Mouse (Mus musculus) liver, adult 2 months (tissue): ENCODE results near the gene Slc25a30. TPM values are rescaled to one million over a fixed set of nuclear protein-coding genes. Genes with fewer than 3 reads are reported as not detected.

Experiments used
- DNase-seq: peaks from one replicate; pipeline ENCODE4 v3.0.0-alpha.2; 2011; ENCODE audit warnings: low read depth, low spot score; ENCODE audit errors: extremely low read depth
- H3K27ac ChIP-seq: fragments of 200-500 bp; replicated peaks from 2 replicates; pipeline ENCODE4 v1.5.1; 2012; ENCODE audit warnings: low read depth, mild to moderate bottlenecking, control low read depth, inconsistent platforms, low read length; ENCODE audit not compliant: insufficient read depth
- H3K27me3 ChIP-seq: fragments of 200-500 bp; 2 replicates; pipeline ENCODE4 v1.6.1; 2012; ENCODE audit warnings: mild to moderate bottlenecking, moderate library complexity, low read length, inconsistent platforms; ENCODE audit not compliant: control insufficient read depth, insufficient read depth
- H3K36me3 ChIP-seq: fragments of 200-500 bp; 2 replicates; pipeline ENCODE4 v1.6.1; 2012; ENCODE audit warnings: low read length, inconsistent platforms; ENCODE audit not compliant: control insufficient read depth, insufficient read depth
- H3K4me1 ChIP-seq: fragments of 200-500 bp; 2 replicates; pipeline ENCODE4 v1.6.1; 2011; ENCODE audit warnings: low read length; ENCODE audit not compliant: control insufficient read depth, insufficient read depth
- H3K4me3 ChIP-seq: fragments of 200-500 bp; 2 replicates; pipeline ENCODE4 v1.5.1; 2011; ENCODE audit warnings: low read depth, mild to moderate bottlenecking, control low read depth, low read length, moderate library complexity; ENCODE audit not compliant: insufficient read depth
- H3K79me2 ChIP-seq: fragments of 200-500 bp; 2 replicates; pipeline ENCODE4 v1.6.1; 2012; ENCODE audit warnings: inconsistent platforms, mild to moderate bottlenecking, low read length, moderate library complexity; ENCODE audit not compliant: control insufficient read depth, insufficient read depth
- H3K9ac ChIP-seq: fragments of 200-500 bp; 2 replicates; pipeline ENCODE4 v1.6.1; 2012; ENCODE audit warnings: low read depth, mild to moderate bottlenecking, control low read depth, inconsistent platforms, low read length
- CTCF ChIP-seq: fragments of 200-500 bp; IDR thresholded peaks from 2 replicates; pipeline ENCODE4 v1.5.1; 2011; ENCODE audit warnings: low read depth, low read length, control low read depth
- POLR2A ChIP-seq: fragments of 200-500 bp; IDR thresholded peaks from 2 replicates; pipeline ENCODE4 v1.6.1; 2011; ENCODE audit warnings: low read length, control low read depth; ENCODE audit not compliant: insufficient read depth; ENCODE audit errors: extremely low read depth
- WGBS: fragments of 180-500 bp; shearing (Covaris S2); methylation state at CpG from one replicate; pipeline ENCODE4 v1.1.7; 2018; 5-methylcytosine and 5-hydroxymethylcytosine counted together
- polyA plus RNA-seq: library from polyadenylated mRNA; depleted of rRNA; stranded (reverse); fragments of >200 nt; gene quantifications from 2 replicates; pipeline ENCODE4 v1.2.3, GENCODE M21; 2012; rRNA removed
- total RNA-seq: library from RNA; depleted of rRNA; stranded (reverse); fragments of >200 nt; gene quantifications from 2 replicates; pipeline ENCODE4 v1.2.3, GENCODE M21; 2014; rRNA removed

Gene Slc25a30
- 10.5 and 14.8 TPM in 2 replicates for total RNA-seq
- 7.3 and 17.4 TPM in 2 replicates for polyA plus RNA-seq

DNA sequence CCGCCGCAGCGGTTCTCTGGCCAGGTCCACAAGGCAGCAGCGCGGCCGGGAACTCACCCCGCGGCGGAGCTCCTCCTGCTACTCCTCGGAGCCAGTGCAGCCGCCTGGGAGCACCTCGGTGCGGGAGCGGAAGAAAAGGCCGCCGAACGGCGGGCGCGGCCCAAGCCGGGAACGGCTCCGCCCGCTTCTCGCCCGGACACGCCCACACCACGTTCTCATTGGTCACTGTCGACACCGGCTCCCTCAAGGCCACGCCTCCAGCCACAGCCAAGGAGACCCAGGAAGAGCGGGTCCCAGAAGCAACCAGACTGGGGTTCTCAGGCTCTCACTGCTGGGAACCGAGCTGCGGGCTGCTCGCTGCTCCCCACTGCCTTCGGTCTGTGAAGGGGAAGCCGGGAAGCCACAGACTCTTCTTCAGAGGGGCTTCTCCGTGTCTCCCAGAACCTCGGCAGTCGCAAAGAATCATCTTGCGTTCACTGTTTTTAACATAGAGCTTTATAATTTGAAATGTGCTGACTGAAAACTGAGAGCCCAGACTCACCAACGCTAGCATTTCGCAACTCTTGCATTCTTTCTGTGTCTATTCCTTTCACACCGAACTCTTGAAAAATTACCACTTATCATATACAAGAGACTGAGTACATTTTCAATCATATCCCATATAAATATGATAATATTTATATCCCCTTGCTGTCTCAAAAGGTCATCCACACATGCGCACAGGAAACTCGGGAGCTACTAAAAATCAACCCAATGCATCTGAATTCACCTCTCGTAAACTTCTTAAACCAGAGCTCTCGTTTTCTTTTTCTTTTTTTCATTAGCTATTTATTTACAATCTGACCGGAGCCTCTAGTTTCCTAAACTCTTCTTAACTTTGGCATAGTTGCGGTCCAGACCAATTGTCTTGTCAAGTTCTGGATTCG is at the start of gene Slc25a30:
Gene Slc25a30, minus strand, starts transcription at position 170 of the 926 bp plus-strand sequence.
- no peak for TF ChIP-seq CTCF
- TF ChIP-seq POLR2A: peak; percentile 90
- peak within 1 kb of the TSS; percentile 96 for H3K27ac ChIP-seq
- H3K36me3 ChIP-seq: peaks cover 8% of the 10 kb centered on the region; the same call in 1 of the 2 replicates
- H3K27me3 ChIP-seq: no peaks in the 10 kb centered on the region
- H3K4me3 ChIP-seq: peak within 1 kb of the TSS; percentile 87
- 4% methylated on average over 50 of the region's 51 CpGs for WGBS
- peaks cover 11% of the 10 kb centered on the region for H3K4me1 ChIP-seq
- H3K9ac ChIP-seq: peak within 1 kb of the TSS; percentile 85
- DNase-seq: peak; percentile 89
- H3K79me2 ChIP-seq: peaks cover 6% of the 10 kb centered on the region; the same call in 1 of the 2 replicates

DNA sequence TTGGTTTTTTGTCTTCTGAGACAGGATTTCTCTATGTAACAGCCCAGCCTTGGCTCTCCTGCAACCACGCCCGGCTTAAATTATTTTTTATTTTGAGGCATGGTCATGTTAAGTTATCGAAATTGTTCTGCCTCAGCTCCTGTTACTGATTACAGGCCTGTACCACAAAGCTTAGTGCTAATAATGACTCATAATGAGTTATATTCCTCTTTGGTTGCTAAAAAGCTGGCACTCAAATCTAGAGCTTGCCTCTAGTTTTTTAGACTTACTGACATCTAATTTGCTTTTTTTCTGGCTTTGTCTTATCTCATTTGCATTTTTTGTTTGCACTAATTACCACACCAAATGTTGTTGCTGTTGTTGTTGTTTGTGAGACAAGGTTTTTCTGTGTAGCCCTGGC is 49.7 kb upstream of the Slc25a30 start:
- H3K9ac ChIP-seq: no peak overlapping the region
- no peaks in the 10 kb centered on the region for H3K79me2 ChIP-seq
- TF ChIP-seq POLR2A (no peak), CTCF (no peak)
- H3K27ac ChIP-seq: no peak overlapping the region
- H3K4me3 ChIP-seq: no peak overlapping the region
- no peaks in the 10 kb centered on the region for H3K27me3 ChIP-seq
- WGBS: 88% methylated on average over 3 of the region's 3 CpGs
- no peaks in the 10 kb centered on the region for H3K36me3 ChIP-seq
- H3K4me1 ChIP-seq: peaks cover 14% of the 10 kb centered on the region
- DNase-seq: no peak

DNA sequence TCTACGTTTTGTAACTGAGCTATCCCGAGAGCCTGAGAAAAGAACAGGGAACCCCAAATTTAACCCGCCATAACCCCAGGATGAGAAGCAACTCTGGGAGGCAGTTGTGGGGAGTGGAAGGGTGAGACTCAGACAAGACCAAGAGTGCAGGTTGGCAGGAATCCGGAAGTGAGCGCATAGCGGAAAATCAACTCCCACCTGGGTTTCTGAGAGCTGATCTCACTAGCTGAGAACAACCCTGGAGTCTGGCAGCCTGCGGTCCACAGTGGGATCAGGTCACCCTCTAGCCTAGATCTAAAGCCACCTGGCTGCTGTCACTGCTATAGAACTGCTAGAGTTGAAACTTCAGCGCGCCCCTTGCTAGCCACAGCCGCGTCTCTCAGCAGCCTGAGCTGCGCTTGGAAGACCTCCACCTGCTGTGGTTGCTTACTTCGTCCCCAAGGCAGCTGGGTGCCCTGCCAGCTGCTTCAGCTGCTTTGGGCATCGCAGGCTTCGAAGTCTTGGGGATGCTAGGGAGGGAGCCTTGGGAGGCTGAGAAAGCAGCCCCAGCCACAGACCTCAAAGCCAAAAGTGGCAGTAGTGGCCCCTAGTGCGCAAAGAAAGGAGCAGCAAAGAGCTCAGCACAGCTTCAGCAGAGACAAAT is 48.0 kb upstream of the Slc25a30 start:
- Histone ChIP-seq H3K36me3 (no peaks in the 10 kb centered on the region), H3K27me3 (no peaks in the 10 kb centered on the region), H3K4me1 (peaks cover 14% of the 10 kb centered on the region), H3K4me3 (peak overlapping the region; percentile 54), H3K27ac (peak overlapping the region; percentile 93), H3K79me2 (no peaks in the 10 kb centered on the region), H3K9ac (peak overlapping the region; percentile 77)
- peak; percentile 42 for TF ChIP-seq CTCF
- TF ChIP-seq POLR2A: no peak
- no peak for DNase-seq
- under 1% methylated on average over 16 of the region's 16 CpGs for WGBS

DNA sequence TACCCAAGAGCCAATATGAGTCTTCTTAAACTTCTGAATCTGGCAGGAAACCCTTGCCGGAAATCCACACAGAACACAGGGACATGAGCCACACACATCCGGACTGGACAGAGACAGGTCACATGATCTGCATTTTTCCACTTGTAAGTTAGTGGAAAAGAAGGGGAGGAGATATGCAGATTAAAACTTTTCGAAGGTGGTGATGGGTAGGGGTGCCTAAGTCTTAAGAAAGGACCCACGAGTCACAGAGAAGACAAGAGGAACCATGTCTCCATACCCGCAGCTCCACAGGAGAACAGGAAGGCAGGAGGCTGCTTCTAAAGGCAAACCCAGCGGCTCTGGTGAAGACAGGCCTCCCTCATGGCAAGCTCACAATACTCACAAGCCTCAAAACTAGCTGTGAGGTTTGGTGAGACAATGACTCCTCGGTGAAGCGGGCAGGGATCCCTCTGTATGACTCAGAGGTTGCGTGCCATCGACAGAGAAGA is 47.5 kb upstream of the Slc25a30 start:
- no peaks in the 10 kb centered on the region for H3K36me3 ChIP-seq
- 1% methylated on average over 10 of the region's 10 CpGs for WGBS
- peak overlapping the region; percentile 93 for H3K27ac ChIP-seq
- peak; percentile 61; the same call in 1 of the 2 replicates for TF ChIP-seq POLR2A
- no peak for TF ChIP-seq CTCF
- peak; percentile 98 for DNase-seq
- peak overlapping the region; percentile 77 for H3K9ac ChIP-seq
- H3K79me2 ChIP-seq: no peaks in the 10 kb centered on the region
- peak overlapping the region; percentile 54 for H3K4me3 ChIP-seq
- peaks cover 14% of the 10 kb centered on the region for H3K4me1 ChIP-seq
- H3K27me3 ChIP-seq: no peaks in the 10 kb centered on the region

DNA sequence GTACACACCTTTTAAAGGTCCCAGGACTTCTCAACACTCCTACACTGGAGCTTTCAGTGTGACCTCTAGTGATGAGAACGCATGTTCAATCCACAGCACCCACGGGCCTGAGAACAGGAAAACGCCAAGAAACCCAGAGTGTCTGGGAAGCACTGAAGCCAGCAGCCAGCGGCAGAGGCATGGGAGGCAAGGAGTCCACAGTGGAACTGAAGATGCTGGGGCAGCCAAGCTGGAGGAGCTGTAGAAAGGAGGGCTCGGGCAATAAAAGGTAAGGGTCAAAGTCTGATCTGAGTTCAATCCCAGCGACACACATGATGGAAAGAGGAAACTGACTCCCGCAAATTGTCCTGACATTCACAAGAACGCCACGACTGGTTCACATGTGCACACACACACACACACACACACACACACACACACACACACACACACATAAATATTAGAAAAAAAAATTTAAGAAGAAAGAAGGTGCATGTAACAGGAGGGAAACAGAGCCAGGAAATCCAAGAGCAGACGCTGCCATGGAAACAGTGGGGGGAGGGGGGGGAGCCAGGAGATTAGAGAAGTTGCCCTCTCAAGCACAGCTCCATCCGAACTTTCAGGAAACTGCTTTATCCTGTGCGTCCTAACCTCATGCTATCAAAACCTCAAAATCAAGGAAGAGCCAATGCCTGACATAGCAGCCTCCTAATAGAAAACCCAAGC is 46.9 kb upstream of the Slc25a30 start:
- H3K79me2 ChIP-seq: no peaks in the 10 kb centered on the region
- H3K4me1 ChIP-seq: peaks cover 17% of the 10 kb centered on the region
- peak; percentile 60 for DNase-seq
- peak overlapping the region; percentile 40 for H3K9ac ChIP-seq
- no peaks in the 10 kb centered on the region for H3K36me3 ChIP-seq
- H3K27me3 ChIP-seq: no peaks in the 10 kb centered on the region
- 5% methylated on average over 12 of the region's 12 CpGs for WGBS
- H3K27ac ChIP-seq: peak overlapping the region; percentile 89
- no peak for TF ChIP-seq CTCF
- TF ChIP-seq POLR2A: no peak
- H3K4me3 ChIP-seq: peak overlapping the region; percentile 18
